Mouse (Mus musculus): Measurements from ENCODE around the gene Gm4744. TPM values are rescaled to one million over a fixed set of nuclear protein-coding genes. Genes with fewer than 3 reads are reported as not detected.
"Not testable (repeated sequence)": the region's sequence is repeated elsewhere in the genome, so short reads cannot be mapped to it uniquely, and the experiment has no call there.

Gene Gm4744
- polyA plus RNA-seq (2015; fragmentation: Nextera tagmentation; extraction: Ambion mirVana): not detected in 2 replicates

GRCm38 (mm10) chr6:40951770-40952169 is at the start of gene Gm4744:
Gm4744 (minus strand) TSS chr6:40951870.
- H3K9me3 ChIP-seq: no peaks in the 10 kb centered on the region
- no peak within 1 kb of the TSS for H3K4me3 ChIP-seq
- no peak within 1 kb of the TSS for H3K27ac ChIP-seq
- no peak within 1 kb of the TSS for H3K9ac ChIP-seq
- H3K36me3 ChIP-seq (replicated peaks): no peaks in the 10 kb centered on the region
- no peaks in the 10 kb centered on the region for H3K27me3 ChIP-seq (replicated peaks)
- H3K4me1 ChIP-seq: no peaks in the 10 kb centered on the region
- no peak for ATAC-seq (replicated peaks)
- no peak within 1 kb of the TSS for H3K4me2 ChIP-seq

- H3K4me3 ChIP-seq; H3K4me2 ChIP-seq; H3K27me3 ChIP-seq (replicated peaks); H3K4me1 ChIP-seq; H3K36me3 ChIP-seq (replicated peaks); H3K9ac ChIP-seq; ATAC-seq (replicated peaks); H3K27ac ChIP-seq; H3K9me3 ChIP-seq: not testable (repeated sequence)
These were observed 47.7 kb upstream of the Gm4744 start, which contains the start of gene Gm2663 for GRCm38 (mm10) chr6:40999379-40999778. Gm2663 (minus strand) TSS chr6:40999479.

- WGBS: 89% methylated on average over 2 of the region's 2 CpGs
- not testable (repeated sequence) for H3K9ac ChIP-seq; H3K4me3 ChIP-seq; ATAC-seq (replicated peaks); H3K36me3 ChIP-seq (replicated peaks); H3K9me3 ChIP-seq; H3K27ac ChIP-seq; H3K4me1 ChIP-seq; H3K27me3 ChIP-seq (replicated peaks); H3K4me2 ChIP-seq
These were observed 12.8 kb upstream of the Gm4744 start, which contains the start of gene 1810009J06Rik for GRCm38 (mm10) chr6:40964454-40964853. 1810009J06Rik (plus strand) TSS chr6:40964754.

- H3K27me3 ChIP-seq (replicated peaks): no peaks in the 10 kb centered on the region
- WGBS: 71% methylated on average over 2 of the region's 2 CpGs
- H3K9me3 ChIP-seq: no peaks in the 10 kb centered on the region
- H3K36me3 ChIP-seq (replicated peaks): no peaks in the 10 kb centered on the region
- H3K4me2 ChIP-seq: no peak overlapping the region
- H3K27ac ChIP-seq: no peak overlapping the region
- no peaks in the 10 kb centered on the region for H3K4me1 ChIP-seq
- no peak for ATAC-seq (replicated peaks)
- no peak overlapping the region for H3K9ac ChIP-seq
- no peak overlapping the region for H3K4me3 ChIP-seq
These were observed 2.0 kb upstream of the Gm4744 start for GRCm38 (mm10) chr6:40953716-40954115.

DNA sequence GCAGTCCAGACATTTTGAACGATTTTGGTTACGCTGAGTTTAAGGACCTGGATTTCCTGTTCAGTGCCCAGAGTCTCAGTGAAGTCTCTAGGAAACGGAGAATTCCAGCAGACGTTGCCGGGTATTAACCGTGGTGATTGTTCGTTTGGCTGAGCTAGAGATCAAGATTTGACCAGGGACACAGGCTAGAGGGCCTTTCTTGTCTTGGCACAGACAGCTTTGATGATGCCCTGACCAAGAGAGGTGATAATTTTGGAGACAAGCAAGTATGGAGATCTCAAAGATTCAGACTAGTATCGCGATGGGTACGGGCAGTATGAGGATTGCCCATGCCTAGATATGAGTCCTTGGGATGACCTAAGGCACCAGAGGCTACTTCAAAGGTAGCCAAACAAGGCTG is 11.2 kb downstream of the Gm4744 start, which contains the start of gene 1700074P13Rik:
TSS of gene 1700074P13Rik (minus strand) at position 101 of the 400 bp plus-strand sequence.
- Histone ChIP-seq H3K4me3 (no peak within 1 kb of the TSS), H3K9ac (no peak within 1 kb of the TSS), H3K4me1 (no peaks in the 10 kb centered on the region), H3K27ac (no peak within 1 kb of the TSS), H3K9me3 (no peaks in the 10 kb centered on the region), H3K36me3 (replicated peaks) (no peaks in the 10 kb centered on the region), H3K27me3 (replicated peaks) (no peaks in the 10 kb centered on the region), H3K4me2 (no peak within 1 kb of the TSS)
- ATAC-seq (replicated peaks): no peak
- 91% methylated on average over 10 of the region's 10 CpGs for WGBS

DNA sequence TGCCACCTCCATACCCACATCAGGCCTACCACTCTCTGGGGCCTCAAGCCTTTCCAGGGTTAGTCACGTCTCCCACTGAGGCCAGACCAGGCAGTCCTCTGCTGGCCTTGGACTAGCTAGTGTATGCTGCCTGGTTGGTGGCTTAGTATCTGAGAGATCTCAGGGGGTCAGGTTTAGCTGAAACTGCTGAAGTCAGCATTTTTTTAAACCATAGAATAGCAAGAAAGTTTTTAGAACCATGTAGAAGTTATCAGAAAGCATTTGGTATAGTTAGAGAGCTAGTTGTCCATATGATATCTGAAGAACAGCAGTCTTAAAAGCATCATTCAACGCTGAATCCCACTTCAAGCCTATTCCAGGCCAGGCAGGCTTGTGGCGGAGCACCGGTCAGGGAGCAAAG is 31.7 kb downstream of the Gm4744 start:
- no peaks in the 10 kb centered on the region for H3K36me3 ChIP-seq (replicated peaks)
- WGBS: 85% methylated on average over 4 of the region's 4 CpGs
- no peak overlapping the region for H3K27ac ChIP-seq
- no peak overlapping the region for H3K9ac ChIP-seq
- no peaks in the 10 kb centered on the region for H3K9me3 ChIP-seq
- no peak for ATAC-seq (replicated peaks)
- no peak overlapping the region for H3K4me3 ChIP-seq
- H3K27me3 ChIP-seq (replicated peaks): no peaks in the 10 kb centered on the region
- no peaks in the 10 kb centered on the region for H3K4me1 ChIP-seq
- H3K4me2 ChIP-seq: no peak overlapping the region

GRCm38 (mm10) chr6:40900287-40900686 is 51.4 kb downstream of the Gm4744 start, which contains the start of gene Prss58:
Prss58 (minus strand) TSS chr6:40900387.
- Histone ChIP-seq H3K4me1 (no peaks in the 10 kb centered on the region), H3K9me3 (no peaks in the 10 kb centered on the region), H3K4me3 (no peak within 1 kb of the TSS), H3K27ac (no peak within 1 kb of the TSS), H3K4me2 (no peak within 1 kb of the TSS), H3K9ac (no peak within 1 kb of the TSS), H3K36me3 (replicated peaks) (no peaks in the 10 kb centered on the region), H3K27me3 (replicated peaks) (no peaks in the 10 kb centered on the region)
- no peak for ATAC-seq (replicated peaks)

Other genes with a start within 250 kb of the Gm4744 start
- not detected in 2 replicates for gene Moxd2, start 64.4 kb downstream of the Gm4744 start, polyA plus RNA-seq (2015; fragmentation: Nextera tagmentation; extraction: Ambion mirVana)
- gene Prss58, start 51.5 kb downstream of the Gm4744 start, polyA plus RNA-seq (2015; fragmentation: Nextera tagmentation; extraction: Ambion mirVana): not detected in 2 replicates
- not detected in 2 replicates for gene 1700074P13Rik, start 11.3 kb downstream of the Gm4744 start, polyA plus RNA-seq (2015; fragmentation: Nextera tagmentation; extraction: Ambion mirVana)
- gene 1810009J06Rik, start 12.9 kb upstream of the Gm4744 start, polyA plus RNA-seq (2015; fragmentation: Nextera tagmentation; extraction: Ambion mirVana): not detected in 2 replicates
- gene Gm2663, start 47.6 kb upstream of the Gm4744 start, polyA plus RNA-seq (2015; fragmentation: Nextera tagmentation; extraction: Ambion mirVana): not detected in 2 replicates
- gene 2210010C04Rik, start 83.6 kb upstream of the Gm4744 start, polyA plus RNA-seq (2015; fragmentation: Nextera tagmentation; extraction: Ambion mirVana): not detected in 2 replicates